Comparison of ENCODE assay signal across 9 mouse cellular contexts in genomic region chr2:19263375-19263774, GRCm38 (mm10).
A peak's percentile ranks its signal among the peaks of the same experiment; 100 is the strongest.
DNase-seq lines count a peak whose midpoint lies in the region; ATAC-seq and TF ChIP-seq lines count a peak whose summit lies in the region.
"Had no signal": no experiment of that assay in that cellular context is flagged by ENCODE, and none has a peak within 500 bp of the region (broad histone marks: within the 10 kb centered on the region; RNA-seq: fewer than 3 reads in every experiment).

No protein-coding gene starts in this region.

- TF ChIP-seq CTCF in hindbrain, postnatal 0 days (IDR thresholded peaks at IDR 0.05; ENCODE audit: low read depth), result peak; percentile 44
- peak; percentile 49; the same call in 1 of the 2 replicates for TF ChIP-seq CTCF in brain, embryonic 14.5 days (IDR thresholded peaks at IDR 0.05; ENCODE audit: borderline replicate concordance, extremely low read depth, insufficient read depth, insufficient read length)

- H3K27ac ChIP-seq in hindbrain, postnatal 0 days, result no peak overlapping the region
- H3K27ac ChIP-seq in hindbrain, embryonic 12.5 days, result no peak overlapping the region
- no peak overlapping the region for H3K27ac ChIP-seq in midbrain, embryonic 14.5 days (replicated peaks; ENCODE audit: low read depth, low read length)
- no peak overlapping the region for H3K27ac ChIP-seq in midbrain, embryonic 10.5 days (replicated peaks)
- H3K27ac ChIP-seq: forebrain, embryonic 12.5 days had no signal

- ATAC-seq in hindbrain, postnatal 0 days, result no peak
- ATAC-seq in hindbrain, embryonic 12.5 days (ENCODE audit: low FRiP score), result no peak
- ATAC-seq in midbrain, embryonic 14.5 days (ENCODE audit: low FRiP score, low TSS enrichment), result peak; percentile 62; the same call in 1 of the 2 replicates

- H3K4me3 ChIP-seq in hindbrain, postnatal 0 days (ENCODE audit: low read length), result no peak overlapping the region
- no peak overlapping the region for H3K4me3 ChIP-seq in hindbrain, embryonic 12.5 days
- H3K4me3 ChIP-seq in midbrain, embryonic 14.5 days (replicated peaks; ENCODE audit: low read depth, low read length), result no peak overlapping the region
- no peak overlapping the region for H3K4me3 ChIP-seq in midbrain, embryonic 10.5 days
- H3K4me3 ChIP-seq: forebrain, embryonic 12.5 days had no signal

- no peak overlapping the region for H3K9ac ChIP-seq in hindbrain, postnatal 0 days (replicated peaks; ENCODE audit: low read length)
- no peak overlapping the region for H3K9ac ChIP-seq in hindbrain, embryonic 12.5 days
- H3K9ac ChIP-seq in midbrain, embryonic 14.5 days (replicated peaks; ENCODE audit: low read length), result no peak overlapping the region
- H3K9ac ChIP-seq: forebrain, embryonic 12.5 days had no signal

- DNase-seq in hindbrain, postnatal 0 days (ENCODE audit: low spot score), result no peak
- peak; percentile 26 for DNase-seq in midbrain, embryonic 14.5 days
- DNase-seq in midbrain, embryonic 10.5 days (ENCODE audit: low spot score), result no peak
- DNase-seq in brain, embryonic 14.5 days (ENCODE audit: low read depth), result peak; percentile 29
- peak; percentile 37 for DNase-seq in thymus, postnatal 14 days
- DNase-seq in natural killer cell, adult 2 months (ENCODE audit: low spot score in 2 of 2), result no peak
- DNase-seq: cerebellum, adult 8-10 months had no signal

- TF ChIP-seq POLR2A in brain, embryonic 14.5 days (IDR thresholded peaks at IDR 0.05; ENCODE audit: borderline replicate concordance, extremely low read depth, insufficient read depth, insufficient read length, poor library complexity, severe bottlenecking), result no peak

- no peaks in the 10 kb centered on the region for H3K27me3 ChIP-seq in hindbrain, postnatal 0 days (ENCODE audit: insufficient read depth, low read length)
- no peaks in the 10 kb centered on the region for H3K27me3 ChIP-seq in hindbrain, embryonic 12.5 days
- H3K27me3 ChIP-seq in midbrain, embryonic 14.5 days (ENCODE audit: control insufficient read depth, insufficient read depth, low read length), result no peaks in the 10 kb centered on the region
- H3K27me3 ChIP-seq in midbrain, embryonic 10.5 days (ENCODE audit: low read depth, poor library complexity, severe bottlenecking), result no peaks in the 10 kb centered on the region
- H3K27me3 ChIP-seq: forebrain, embryonic 12.5 days had no signal

- H3K36me3 ChIP-seq in hindbrain, postnatal 0 days (ENCODE audit: insufficient read depth, low read length), result no peaks in the 10 kb centered on the region
- H3K36me3 ChIP-seq in hindbrain, embryonic 12.5 days, result no peaks in the 10 kb centered on the region
- H3K36me3 ChIP-seq in midbrain, embryonic 14.5 days (ENCODE audit: control insufficient read depth, insufficient read depth, low read length), result no peaks in the 10 kb centered on the region
- H3K36me3 ChIP-seq in midbrain, embryonic 10.5 days, result no peaks in the 10 kb centered on the region
- H3K36me3 ChIP-seq: forebrain, embryonic 12.5 days had no signal

- WGBS in hindbrain, postnatal 0 days, result 59% methylated on average over 5 of the region's 5 CpGs
- 57% methylated on average over 5 of the region's 5 CpGs for WGBS in hindbrain, embryonic 12.5 days
- 56% methylated on average over 5 of the region's 5 CpGs for WGBS in midbrain, embryonic 14.5 days
- 60% methylated on average over 5 of the region's 5 CpGs for WGBS in midbrain, embryonic 10.5 days

- H3K4me1 ChIP-seq in hindbrain, postnatal 0 days (ENCODE audit: insufficient read depth, low read length), result no peaks in the 10 kb centered on the region
- no peaks in the 10 kb centered on the region for H3K4me1 ChIP-seq in hindbrain, embryonic 12.5 days
- no peaks in the 10 kb centered on the region for H3K4me1 ChIP-seq in midbrain, embryonic 14.5 days (ENCODE audit: control insufficient read depth, insufficient read depth, low read length)
- H3K4me1 ChIP-seq in midbrain, embryonic 10.5 days, result no peaks in the 10 kb centered on the region
- H3K4me1 ChIP-seq: forebrain, embryonic 12.5 days had no signal

- H3K4me2 ChIP-seq in hindbrain, postnatal 0 days (ENCODE audit: low read depth, low read length), result no peak overlapping the region
- H3K4me2 ChIP-seq in hindbrain, embryonic 12.5 days (replicated peaks), result no peak overlapping the region
- no peak overlapping the region for H3K4me2 ChIP-seq in midbrain, embryonic 14.5 days (ENCODE audit: low read length)
- H3K4me2 ChIP-seq: forebrain, embryonic 12.5 days had no signal

- H3K9me3 ChIP-seq in hindbrain, postnatal 0 days (ENCODE audit: low read length), result no peaks in the 10 kb centered on the region
- H3K9me3 ChIP-seq in hindbrain, embryonic 12.5 days (replicated peaks), result no peaks in the 10 kb centered on the region
- H3K9me3 ChIP-seq in midbrain, embryonic 14.5 days (ENCODE audit: control insufficient read depth, low read length), result no peaks in the 10 kb centered on the region
- H3K9me3 ChIP-seq in midbrain, embryonic 10.5 days (replicated peaks), result no peaks in the 10 kb centered on the region
- H3K9me3 ChIP-seq: forebrain, embryonic 12.5 days had no signal

Comparison
In these comparisons a context has a peak if more than half of its experiments do, and no peak if none do; other contexts are left out.
1. DNase-seq: peak in midbrain, embryonic 14.5 days (single experiment), brain, embryonic 14.5 days (single experiment) and thymus, postnatal 14 days (single experiment); none in hindbrain, postnatal 0 days (single experiment), midbrain, embryonic 10.5 days (single experiment) and natural killer cell, adult 2 months (0 of 2).